Mouse (Mus musculus) erythroblast, embryonic 14.5 days (primary cell): Measurements from ENCODE around the gene Enpp3. TPM values are rescaled to one million over a fixed set of nuclear protein-coding genes. Genes with fewer than 3 reads are reported as not detected.

ENCODE experiments used
- H3K27me3 ChIP-seq: 2 replicates; pipeline ENCODE4 v1.6.1; 2012; ENCODE audit warnings: inconsistent platforms; ENCODE audit not compliant: control insufficient read depth
- H3K36me3 ChIP-seq: 2 replicates; pipeline ENCODE4 v1.6.1; 2012; ENCODE audit warnings: mild to moderate bottlenecking, inconsistent platforms; ENCODE audit not compliant: control insufficient read depth
- H3K4me1 ChIP-seq: 2 replicates; pipeline ENCODE4 v1.6.1; 2012; ENCODE audit warnings: inconsistent platforms; ENCODE audit not compliant: control insufficient read depth
- H3K4me3 ChIP-seq: replicated peaks from 2 replicates; pipeline ENCODE3; 2012; ENCODE audit warnings: moderate library complexity, mild to moderate bottlenecking, inconsistent platforms
- H3K9me3 ChIP-seq: 2 replicates; pipeline ENCODE4 v1.6.1; 2012; ENCODE audit warnings: low read length, inconsistent platforms, mixed read lengths; ENCODE audit not compliant: control insufficient read depth
- GATA1 ChIP-seq: IDR thresholded peaks from 2 replicates; pipeline ENCODE4 v1.6.1; 2012; ENCODE audit warnings: low read length, inconsistent platforms, mixed read lengths
- TAL1 ChIP-seq: IDR thresholded peaks from 3 replicates; pipeline ENCODE4 v1.6.1; 2012; ENCODE audit warnings: low read length, inconsistent platforms, mixed read lengths
- polyA plus RNA-seq: library from polyadenylated mRNA; stranded (reverse); fragments of >175 nt; gene quantifications from 2 replicates; pipeline ENCODE4 v1.2.3, GENCODE M21; 2012

The Enpp3 gene
- polyA plus RNA-seq, 1 experiment: not detected

GRCm38 (mm10) chr10:24735027-24735777 lies 107.4 kb downstream of the Enpp3 start:
- Histone ChIP-seq H3K4me3 (no peak overlapping the region), H3K4me1 (peaks cover 3% of the 10 kb centered on the region; the same call in 1 of the 2 replicates), H3K27me3 (no peaks in the 10 kb centered on the region), H3K9me3 (no peaks in the 10 kb centered on the region), H3K36me3 (no peaks in the 10 kb centered on the region)
- TF ChIP-seq TAL1: no peak
- TF ChIP-seq GATA1: no peak

- no peaks in the 10 kb centered on the region for H3K36me3 ChIP-seq
- H3K27me3 ChIP-seq: no peaks in the 10 kb centered on the region
Observed at GRCm38 (mm10) chr10:24727478-24727877, 115.1 kb downstream of the Enpp3 start.

GRCm38 (mm10) chr10:24725197-24725596 lies 117.4 kb downstream of the Enpp3 start:
- no peaks in the 10 kb centered on the region for H3K27me3 ChIP-seq
- H3K36me3 ChIP-seq: no peaks in the 10 kb centered on the region
- H3K4me1 ChIP-seq: no peaks in the 10 kb centered on the region
- no peak for TF ChIP-seq TAL1
- no peak for TF ChIP-seq GATA1
- no peaks in the 10 kb centered on the region for H3K9me3 ChIP-seq
- H3K4me3 ChIP-seq: no peak overlapping the region

More at GRCm38 (mm10) chr10:24727478-24727877, 115.1 kb downstream of the Enpp3 start:
- no peaks in the 10 kb centered on the region for H3K9me3 ChIP-seq
- peaks cover 3% of the 10 kb centered on the region; the same call in 1 of the 2 replicates for H3K4me1 ChIP-seq
- H3K4me3 ChIP-seq: no peak overlapping the region
- TF ChIP-seq TAL1 (no peak), GATA1 (no peak)

Other genes with a start within 250 kb of the Enpp3 start
- gene Ccn2, start 247.4 kb downstream of the Enpp3 start, polyA plus RNA-seq: not detected in 2 replicates
- 0.02 TPM in 1 of 2 replicates, not detected in the other for gene Enpp1, start 130.7 kb downstream of the Enpp3 start, polyA plus RNA-seq
- gene Med23, start 27.2 kb upstream of the Enpp3 start, polyA plus RNA-seq: 0.30 and 0.53 TPM in 2 replicates
- 0.06 TPM in 1 of 2 replicates, not detected in the other for gene Arg1, start 84.7 kb upstream of the Enpp3 start, polyA plus RNA-seq